ENCODE assay signal across 8 mouse cellular contexts in the genomic region with DNA sequence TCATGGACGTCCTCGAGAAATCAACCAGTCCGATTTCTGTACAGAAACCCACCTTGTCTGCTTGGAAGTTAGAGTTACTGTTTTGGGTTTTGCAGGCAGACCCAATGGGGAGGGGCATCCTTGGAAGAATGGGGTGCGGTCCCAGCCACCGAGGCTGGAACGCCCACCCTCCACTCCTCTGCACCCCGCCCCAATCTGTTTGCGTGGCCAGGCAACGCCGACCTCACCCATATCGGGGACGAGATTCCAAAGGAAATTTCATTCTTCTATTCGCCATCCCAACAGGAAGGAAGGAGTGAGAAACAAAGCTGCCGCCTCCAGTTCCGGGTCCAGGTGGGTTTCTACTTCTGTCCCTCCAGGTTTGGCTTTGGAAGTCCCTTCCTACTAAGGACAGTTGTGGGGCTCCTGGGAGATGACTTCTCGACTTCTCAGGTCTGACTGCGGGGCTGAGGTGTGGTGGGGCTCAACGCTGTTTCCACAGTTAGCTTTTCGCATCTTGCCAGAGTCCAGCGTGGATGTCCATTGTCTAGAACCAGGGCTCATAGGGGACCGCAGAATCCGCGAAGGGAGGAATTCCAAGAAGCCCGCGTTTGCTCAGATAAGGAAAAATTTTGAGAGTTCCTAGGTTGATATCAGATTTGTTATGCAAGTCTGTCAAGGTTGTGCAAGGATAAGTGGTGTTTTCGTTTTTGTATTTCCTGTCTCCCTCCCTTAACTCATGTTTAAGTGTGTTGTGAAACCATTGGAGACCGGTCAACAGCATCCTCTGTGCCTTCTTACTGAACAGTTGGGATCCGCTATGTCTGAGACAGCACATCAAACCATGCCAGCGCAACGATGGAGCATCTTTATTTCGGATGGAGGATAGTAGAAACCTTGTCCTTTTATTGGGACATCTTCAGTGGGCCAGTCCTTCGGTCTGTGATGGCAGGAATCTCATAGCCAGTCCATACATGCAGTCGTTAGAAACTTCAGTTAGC. TPM values are rescaled to one million over a fixed set of nuclear protein-coding genes. Genes with fewer than 3 reads are reported as not detected.
A peak's percentile ranks its signal among the peaks of the same experiment; 100 is the strongest.
DNase-seq lines count a peak whose midpoint lies in the region; ATAC-seq and TF ChIP-seq lines count a peak whose summit lies in the region.

A gene (plus strand): TSS at position 157 of the 980 bp plus-strand sequence.
A gene (plus strand): TSS at position 230 of the 980 bp plus-strand sequence.

- H3K36me3 ChIP-seq in heart, adult 2 months (ENCODE audit: control insufficient read depth, insufficient read depth, low read length): no peaks in the 10 kb centered on the region; the same call in 1 of the 2 replicates
- H3K36me3 ChIP-seq in kidney, adult 2 months (ENCODE audit: control insufficient read depth, insufficient read depth, low read length): no peaks in the 10 kb centered on the region
- H3K36me3 ChIP-seq in neural tube, embryonic 14.5 days (ENCODE audit: control insufficient read depth, insufficient read depth, low read length): no peaks in the 10 kb centered on the region

- H3K79me2 ChIP-seq in heart, adult 2 months (replicated peaks; ENCODE audit: control insufficient read depth, insufficient read depth, low read length): no peaks in the 10 kb centered on the region

- H3K4me1 ChIP-seq in heart, adult 2 months (ENCODE audit: control insufficient read depth, insufficient read depth, low read length): peaks cover 3% of the 10 kb centered on the region; the same call in 1 of the 2 replicates
- no peaks in the 10 kb centered on the region; the same call in 1 of the 2 replicates for H3K4me1 ChIP-seq in kidney, adult 2 months (ENCODE audit: control insufficient read depth, insufficient read depth, low read length)
- no peaks in the 10 kb centered on the region for H3K4me1 ChIP-seq in neural tube, embryonic 14.5 days (ENCODE audit: control insufficient read depth, insufficient read depth, low read length)

- peak within 1 kb of the TSS; percentile 71 for H3K9ac ChIP-seq in heart, adult 2 months (ENCODE audit: low read depth, low read length)
- peak within 1 kb of the TSS; percentile 43 for H3K9ac ChIP-seq in neural tube, embryonic 14.5 days (replicated peaks; ENCODE audit: low read depth, low read length)

- peak within 1 kb of the TSS; percentile 96 for H3K27ac ChIP-seq in heart, adult 2 months
- H3K27ac ChIP-seq in kidney, adult 2 months (ENCODE audit: insufficient read depth, low read depth, low read length): peak within 1 kb of the TSS; percentile 78
- peak within 1 kb of the TSS; percentile 65 for H3K27ac ChIP-seq in neural tube, embryonic 14.5 days (ENCODE audit: low read depth, low read length)

- peak within 1 kb of the TSS; percentile 77 for H3K4me2 ChIP-seq in neural tube, embryonic 14.5 days (ENCODE audit: low read depth, low read length)

- H3K9me3 ChIP-seq in neural tube, embryonic 14.5 days (ENCODE audit: control insufficient read depth, low read length): no peaks in the 10 kb centered on the region

- TF ChIP-seq EP300 in heart, adult 2 months (IDR thresholded peaks at IDR 0.05; ENCODE audit: insufficient read depth, low read depth, low read length): no peak

- H3K4me3 ChIP-seq in heart, adult 2 months: peak within 1 kb of the TSS; percentile 76
- peak within 1 kb of the TSS; percentile 80 for H3K4me3 ChIP-seq in kidney, adult 2 months (ENCODE audit: insufficient read depth, low read depth, low read length)
- H3K4me3 ChIP-seq in neural tube, embryonic 14.5 days (ENCODE audit: low read depth, low read length): peak within 1 kb of the TSS; percentile 52

- no peaks in the 10 kb centered on the region for H3K27me3 ChIP-seq in heart, adult 2 months (ENCODE audit: control insufficient read depth, insufficient read depth, low read length)
- H3K27me3 ChIP-seq in kidney, adult 2 months (replicated peaks; ENCODE audit: control insufficient read depth, insufficient read depth, low read length): no peaks in the 10 kb centered on the region
- H3K27me3 ChIP-seq in neural tube, embryonic 14.5 days (ENCODE audit: control insufficient read depth, insufficient read depth, low read length): no peaks in the 10 kb centered on the region

- ATAC-seq in neural tube, embryonic 14.5 days (ENCODE audit: low read depth): peak; percentile 21; the same call in 1 of the 2 replicates

- 9% methylated on average over 33 of the region's 33 CpGs for WGBS in heart, adult 2 months
- 14% methylated on average over 33 of the region's 33 CpGs for WGBS in kidney, adult 2 months
- WGBS in neural tube, embryonic 14.5 days: 9% methylated on average over 33 of the region's 33 CpGs

- DNase-seq in 416B (ENCODE audit: low read depth) (peak; percentile 51), R1 (ENCODE audit: low read depth, low spot score) (peak; percentile 93)
- peak; percentile 68 for DNase-seq in embryo, embryonic 11 days
- DNase-seq in heart, adult 2 months: peak; percentile 79 to 84
- DNase-seq in kidney, adult 2 months: peak; percentile 44
- DNase-seq in lung, adult 18-20 months: peak; percentile 83 to 86
- DNase-seq in yolk sac, embryonic 10.5 days (ENCODE audit: low spot score): peak; percentile 76

- no peak for TF ChIP-seq CTCF in heart, adult 2 months (IDR thresholded peaks at IDR 0.05)
- no peak for TF ChIP-seq CTCF in kidney, adult 2 months (conservative IDR thresholded peaks at IDR 0.05; ENCODE audit: insufficient read depth, insufficient read length, low read depth, low read length)

- TF ChIP-seq POLR2A in heart, adult 2 months (IDR thresholded peaks at IDR 0.05; ENCODE audit: insufficient read depth, low read depth, low read length): peak; percentile 67
- TF ChIP-seq POLR2A in kidney, adult 2 months (IDR thresholded peaks at IDR 0.05; ENCODE audit: low read depth, low read length): no peak

- intact Hi-C loops in heart, adult 2 months (cut with DNase I): loop anchor here (1.0 kb wide), 1 partner anchor 284 kb away; a partner anchor contains a TSS

RNA-seq across cellular contexts. Expression of the first gene that starts in this region (rescaled TPM):
- total RNA-seq in heart, adult 2 months (2021): 10 to 100 TPM; 47.9 to 59.6 TPM
- polyA plus RNA-seq in heart, adult 2 months (2012; rRNA removed): 90.9 and 123 TPM in 2 replicates
- 35.1 and 41.2 TPM in 2 replicates for polyA plus RNA-seq in kidney, adult 2 months (2012; rRNA removed)
- polyA plus RNA-seq in neural tube, embryonic 14.5 days (2014; fragmentation: Nextera tagmentation; extraction: Ambion mirVana): 12.2 and 17.6 TPM in 2 replicates

RNA-seq across cellular contexts. Expression of the second gene that starts in this region (rescaled TPM):
- 10 to 100 TPM in 1 of 2 experiments, 1 to 10 TPM in 1; 5.6 to 10.2 TPM for total RNA-seq in heart, adult 2 months (2021)
- 10.8 and 12.1 TPM in 2 replicates for polyA plus RNA-seq in heart, adult 2 months (2012; rRNA removed)
- 4.7 and 5.1 TPM in 2 replicates for polyA plus RNA-seq in kidney, adult 2 months (2012; rRNA removed)
- 2.7 and 2.9 TPM in 2 replicates for polyA plus RNA-seq in neural tube, embryonic 14.5 days (2014; fragmentation: Nextera tagmentation; extraction: Ambion mirVana)

Comparison
In these comparisons a context has a peak if more than half of its experiments do, and no peak if none do; other contexts are left out.
1. Peak in every context shown above with its lines: DNase-seq, ATAC-seq, H3K4me3 ChIP-seq and H3K27ac ChIP-seq.